Mouse (Mus musculus): ENCODE measurements around the gene Ptprcap. TPM values are rescaled to one million over a fixed set of nuclear protein-coding genes. Genes with fewer than 3 reads are reported as not detected.
A peak's percentile ranks its signal among the peaks of the same experiment; 100 is the strongest.
"Not testable (repeated sequence)": the region's sequence is repeated elsewhere in the genome, so short reads cannot be mapped to it uniquely, and the experiment has no call there.

Gene Ptprcap
- total and polyA plus RNA-seq, 2 experiments from 2014 or later, result 0.48 to 1.2 TPM

- ATAC-seq (no peak), DNase-seq (no peak)
Measured at GRCm38 (mm10) chr19:4134354-4134753, 19.1 kb upstream of the Ptprcap start.

GRCm38 (mm10) chr19:4135229-4135962, 18.0 kb upstream of the Ptprcap start:
- not testable (repeated sequence) for H3K4me1 ChIP-seq (ENCODE audit: insufficient read depth); H3K9ac ChIP-seq; H3K4me2 ChIP-seq (ENCODE audit: low read depth); DNase-seq; ATAC-seq; H3K9me3 ChIP-seq (ENCODE audit: low read length); H3K4me3 ChIP-seq (ENCODE audit: low read depth, low read length); H3K27me3 ChIP-seq (ENCODE audit: insufficient read depth, low read length); H3K27ac ChIP-seq (ENCODE audit: low read depth, low read length)
- 84% methylated on average over 6 of the region's 6 CpGs for WGBS
- H3K36me3 ChIP-seq (ENCODE audit: insufficient read depth), result peaks cover 29% of the 10 kb centered on the region

More at GRCm38 (mm10) chr19:4134354-4134753, 19.1 kb upstream of the Ptprcap start:
- H3K36me3 ChIP-seq (ENCODE audit: insufficient read depth), result peaks cover 34% of the 10 kb centered on the region
- H3K4me3 ChIP-seq (ENCODE audit: low read depth, low read length), result no peak overlapping the region
- no peak for TF ChIP-seq CTCF (IDR thresholded peaks at IDR 0.05; ENCODE audit: low read depth)
- no peaks in the 10 kb centered on the region for H3K9me3 ChIP-seq (ENCODE audit: low read length)
- H3K27ac ChIP-seq (ENCODE audit: low read depth, low read length), result no peak overlapping the region
- H3K4me1 ChIP-seq (ENCODE audit: insufficient read depth), result no peaks in the 10 kb centered on the region
- 82% methylated on average over 4 of the region's 4 CpGs for WGBS
- H3K4me2 ChIP-seq (ENCODE audit: low read depth), result no peak overlapping the region
- no peak overlapping the region for H3K9ac ChIP-seq
- no peaks in the 10 kb centered on the region for H3K27me3 ChIP-seq (ENCODE audit: insufficient read depth, low read length)

- H3K27me3 ChIP-seq (ENCODE audit: insufficient read depth, low read length); H3K4me2 ChIP-seq (ENCODE audit: low read depth); DNase-seq; ATAC-seq; H3K9me3 ChIP-seq (ENCODE audit: low read length); H3K4me3 ChIP-seq (ENCODE audit: low read depth, low read length); H3K9ac ChIP-seq; H3K27ac ChIP-seq (ENCODE audit: low read depth, low read length); H3K4me1 ChIP-seq (ENCODE audit: insufficient read depth): not testable (repeated sequence)
- peaks cover 24% of the 10 kb centered on the region for H3K36me3 ChIP-seq (ENCODE audit: insufficient read depth)
- 27% methylated on average over 8 of the region's 8 CpGs for WGBS
- peak; percentile 46 for TF ChIP-seq CTCF (IDR thresholded peaks at IDR 0.05; ENCODE audit: low read depth)
Measured at GRCm38 (mm10) chr19:4135963-4136345, 17.4 kb upstream of the Ptprcap start.

- WGBS, result 72% methylated on average over 5 of the region's 5 CpGs
- Histone ChIP-seq H3K36me3 (ENCODE audit: insufficient read depth) (peaks cover 19% of the 10 kb centered on the region), H3K9ac (no peak overlapping the region), H3K9me3 (ENCODE audit: low read length) (no peaks in the 10 kb centered on the region), H3K4me3 (ENCODE audit: low read depth, low read length) (no peak overlapping the region), H3K27ac (ENCODE audit: low read depth, low read length) (no peak overlapping the region), H3K4me1 (ENCODE audit: insufficient read depth) (no peaks in the 10 kb centered on the region), H3K4me2 (ENCODE audit: low read depth) (no peak overlapping the region), H3K27me3 (ENCODE audit: insufficient read depth, low read length) (no peaks in the 10 kb centered on the region)
- ATAC-seq, result no peak
- DNase-seq, result no peak
- no peak for TF ChIP-seq CTCF (IDR thresholded peaks at IDR 0.05; ENCODE audit: low read depth)
Measured at GRCm38 (mm10) chr19:4136463-4136862, 16.9 kb upstream of the Ptprcap start.

GRCm38 (mm10) chr19:4137913-4138312, 15.5 kb upstream of the Ptprcap start:
- Histone ChIP-seq H3K27me3 (ENCODE audit: insufficient read depth, low read length) (no peaks in the 10 kb centered on the region), H3K36me3 (ENCODE audit: insufficient read depth) (peaks cover 5% of the 10 kb centered on the region), H3K4me3 (ENCODE audit: low read depth, low read length) (no peak overlapping the region), H3K4me2 (ENCODE audit: low read depth) (no peak overlapping the region), H3K9ac (no peak overlapping the region), H3K9me3 (ENCODE audit: low read length) (no peaks in the 10 kb centered on the region), H3K4me1 (ENCODE audit: insufficient read depth) (no peaks in the 10 kb centered on the region), H3K27ac (ENCODE audit: low read depth, low read length) (no peak overlapping the region)
- 77% methylated on average over 5 of the region's 5 CpGs for WGBS
- ATAC-seq (no peak), DNase-seq (no peak)
- no peak for TF ChIP-seq CTCF (IDR thresholded peaks at IDR 0.05; ENCODE audit: low read depth)

GRCm38 (mm10) chr19:4139446-4139845, 14.0 kb upstream of the Ptprcap start, which contains the start of gene Gpr152:
Gene Gpr152 (plus strand): TSS chr19:4139787.
- no peak within 1 kb of the TSS for H3K4me3 ChIP-seq (ENCODE audit: low read depth, low read length)
- H3K27me3 ChIP-seq (ENCODE audit: insufficient read depth, low read length), result no peaks in the 10 kb centered on the region
- H3K27ac ChIP-seq (ENCODE audit: low read depth, low read length), result no peak within 1 kb of the TSS
- H3K36me3 ChIP-seq (ENCODE audit: insufficient read depth), result no peaks in the 10 kb centered on the region
- H3K9ac ChIP-seq, result no peak within 1 kb of the TSS
- ATAC-seq (no peak), DNase-seq (no peak)
- no peak for TF ChIP-seq CTCF (IDR thresholded peaks at IDR 0.05; ENCODE audit: low read depth)
- H3K4me1 ChIP-seq (ENCODE audit: insufficient read depth), result no peaks in the 10 kb centered on the region
- no peaks in the 10 kb centered on the region for H3K9me3 ChIP-seq (ENCODE audit: low read length)
- 69% methylated on average over 2 of the region's 2 CpGs for WGBS
- H3K4me2 ChIP-seq (ENCODE audit: low read depth), result no peak within 1 kb of the TSS

GRCm38 (mm10) chr19:4140147-4140546, 13.3 kb upstream of the Ptprcap start:
- H3K4me2 ChIP-seq (ENCODE audit: low read depth), result no peak overlapping the region
- H3K9me3 ChIP-seq (ENCODE audit: low read length), result no peaks in the 10 kb centered on the region
- H3K27me3 ChIP-seq (ENCODE audit: insufficient read depth, low read length), result no peaks in the 10 kb centered on the region
- no peaks in the 10 kb centered on the region for H3K4me1 ChIP-seq (ENCODE audit: insufficient read depth)
- H3K36me3 ChIP-seq (ENCODE audit: insufficient read depth), result no peaks in the 10 kb centered on the region
- ATAC-seq (no peak), DNase-seq (no peak)
- H3K4me3 ChIP-seq (ENCODE audit: low read depth, low read length), result no peak overlapping the region
- no peak for TF ChIP-seq CTCF (IDR thresholded peaks at IDR 0.05; ENCODE audit: low read depth)
- H3K9ac ChIP-seq, result no peak overlapping the region
- no peak overlapping the region for H3K27ac ChIP-seq (ENCODE audit: low read depth, low read length)
- WGBS, result 80% methylated on average over 6 of the region's 6 CpGs
